Mouse (Mus musculus): ENCODE results near the gene Sh3gl1. TPM values are rescaled to one million over a fixed set of nuclear protein-coding genes. Genes with fewer than 3 reads are reported as not detected.

Gene Sh3gl1
- polyA plus RNA-seq, 1 experiment = 55.5 TPM

GRCm38 (mm10) chr17:56027801-56028441 lies 8.5 kb downstream of the Sh3gl1 start:
- 86% methylated on average over 5 of the region's 5 CpGs for WGBS

DNA sequence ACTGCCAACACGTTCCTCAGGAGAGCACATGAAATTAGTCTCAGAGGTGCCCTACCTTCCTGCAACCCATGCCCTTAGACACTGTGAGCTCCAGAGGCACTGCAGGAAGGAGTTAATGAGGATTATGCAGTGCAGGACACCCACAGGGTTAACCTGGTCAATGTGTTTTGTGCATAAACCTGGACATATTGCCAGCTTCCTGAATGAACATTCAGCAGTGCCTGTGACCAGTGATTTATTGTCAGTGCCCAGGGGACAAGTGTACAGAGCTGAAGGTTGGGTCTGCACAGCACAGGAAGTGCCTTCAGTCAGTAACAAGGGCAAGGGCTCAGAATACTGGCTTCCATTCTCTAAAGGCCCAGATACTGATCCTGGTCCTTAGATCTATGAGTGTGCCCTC lies 9.6 kb downstream of the Sh3gl1 start:
- H3K27ac ChIP-seq (ENCODE audit: control insufficient read depth, insufficient read depth, low read depth, low read length, poor library complexity) = no peak overlapping the region
- WGBS = 33% methylated on average over 1 of the region's 1 CpGs
- peaks cover 18% of the 10 kb centered on the region for H3K4me1 ChIP-seq (ENCODE audit: control insufficient read depth, insufficient read depth, low read length)
- H3K4me3 ChIP-seq (replicated peaks; ENCODE audit: control insufficient read depth, low read depth, low read length) = no peak overlapping the region
- TF ChIP-seq POLR2A (IDR thresholded peaks at IDR 0.05; ENCODE audit: borderline replicate concordance, control insufficient read depth, low read depth, low read length) (no peak), CTCF (IDR thresholded peaks at IDR 0.05; ENCODE audit: control insufficient read depth, insufficient read depth, low read length) (no peak)

More at GRCm38 (mm10) chr17:56027801-56028441, 8.5 kb downstream of the Sh3gl1 start:
- no peak overlapping the region for H3K4me3 ChIP-seq (replicated peaks; ENCODE audit: control insufficient read depth, low read depth, low read length)
- H3K27ac ChIP-seq (ENCODE audit: control insufficient read depth, insufficient read depth, low read depth, low read length, poor library complexity) = no peak overlapping the region
- TF ChIP-seq CTCF (IDR thresholded peaks at IDR 0.05; ENCODE audit: control insufficient read depth, insufficient read depth, low read length) = no peak
- no peak for TF ChIP-seq POLR2A (IDR thresholded peaks at IDR 0.05; ENCODE audit: borderline replicate concordance, control insufficient read depth, low read depth, low read length)
- peaks cover 20% of the 10 kb centered on the region for H3K4me1 ChIP-seq (ENCODE audit: control insufficient read depth, insufficient read depth, low read length)

DNA sequence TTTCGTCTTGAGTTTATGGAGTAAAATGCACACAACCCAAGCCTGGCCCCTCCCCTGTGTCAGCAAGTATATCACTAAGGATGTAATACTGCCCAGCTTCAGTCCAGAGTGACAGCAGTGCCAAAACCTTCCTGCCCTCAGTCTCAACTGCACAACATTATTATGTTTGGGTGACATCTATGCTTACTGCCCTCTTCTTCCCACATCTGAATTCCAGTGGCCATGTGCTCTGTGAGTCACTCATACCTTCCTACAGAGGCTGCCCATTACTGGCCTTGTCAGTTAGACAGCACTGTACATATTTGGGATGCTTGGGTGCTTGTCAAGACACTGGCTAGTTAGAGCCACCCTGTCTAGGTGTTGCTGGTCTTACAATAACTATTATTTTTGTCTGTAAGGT lies 10.1 kb downstream of the Sh3gl1 start:
- 78% methylated on average over 1 of the region's 1 CpGs for WGBS
- peaks cover 20% of the 10 kb centered on the region for H3K4me1 ChIP-seq (ENCODE audit: control insufficient read depth, insufficient read depth, low read length)
- no peak overlapping the region for H3K4me3 ChIP-seq (replicated peaks; ENCODE audit: control insufficient read depth, low read depth, low read length)
- no peak overlapping the region for H3K27ac ChIP-seq (ENCODE audit: control insufficient read depth, insufficient read depth, low read depth, low read length, poor library complexity)
- no peak for TF ChIP-seq CTCF (IDR thresholded peaks at IDR 0.05; ENCODE audit: control insufficient read depth, insufficient read depth, low read length)
- TF ChIP-seq POLR2A (IDR thresholded peaks at IDR 0.05; ENCODE audit: borderline replicate concordance, control insufficient read depth, low read depth, low read length) = no peak

GRCm38 (mm10) chr17:56024931-56025330 lies 11.5 kb downstream of the Sh3gl1 start:
- TF ChIP-seq POLR2A (IDR thresholded peaks at IDR 0.05; ENCODE audit: borderline replicate concordance, control insufficient read depth, low read depth, low read length) (no peak), CTCF (IDR thresholded peaks at IDR 0.05; ENCODE audit: control insufficient read depth, insufficient read depth, low read length) (no peak)
- 72% methylated on average over 5 of the region's 5 CpGs for WGBS
- H3K27ac ChIP-seq (ENCODE audit: control insufficient read depth, insufficient read depth, low read depth, low read length, poor library complexity) = no peak overlapping the region
- H3K4me1 ChIP-seq (ENCODE audit: control insufficient read depth, insufficient read depth, low read length) = peaks cover 19% of the 10 kb centered on the region
- H3K4me3 ChIP-seq (replicated peaks; ENCODE audit: control insufficient read depth, low read depth, low read length) = no peak overlapping the region

DNA sequence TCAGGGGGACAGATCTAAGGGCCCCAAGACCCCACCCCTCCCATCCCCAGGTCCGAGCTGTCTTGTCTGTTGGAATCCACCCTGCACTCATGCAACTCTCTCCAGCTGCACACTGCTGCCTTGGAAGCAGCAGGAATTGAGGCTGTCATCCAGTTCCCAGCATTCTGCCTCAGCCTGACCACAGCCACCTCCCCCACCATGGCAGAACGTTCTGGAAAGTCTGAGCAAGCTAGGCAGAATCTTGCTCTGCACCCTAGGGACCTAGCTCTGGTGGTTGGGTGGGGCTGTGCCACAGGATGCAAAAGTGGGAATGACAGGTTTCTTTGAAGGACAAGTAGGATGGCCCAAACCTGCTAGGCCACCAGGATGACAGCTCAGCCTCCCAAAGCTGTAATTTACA lies 12.0 kb downstream of the Sh3gl1 start:
- Histone ChIP-seq H3K4me1 (ENCODE audit: control insufficient read depth, insufficient read depth, low read length) (peaks cover 19% of the 10 kb centered on the region), H3K27ac (ENCODE audit: control insufficient read depth, insufficient read depth, low read depth, low read length, poor library complexity) (no peak overlapping the region), H3K4me3 (replicated peaks; ENCODE audit: control insufficient read depth, low read depth, low read length) (no peak overlapping the region)
- TF ChIP-seq CTCF (IDR thresholded peaks at IDR 0.05; ENCODE audit: control insufficient read depth, insufficient read depth, low read length) (no peak), POLR2A (IDR thresholded peaks at IDR 0.05; ENCODE audit: borderline replicate concordance, control insufficient read depth, low read depth, low read length) (no peak)
- 49% methylated on average over 2 of the region's 2 CpGs for WGBS

GRCm38 (mm10) chr17:56023386-56023785 lies 13.0 kb downstream of the Sh3gl1 start:
- Histone ChIP-seq H3K4me3 (replicated peaks; ENCODE audit: control insufficient read depth, low read depth, low read length) (no peak overlapping the region), H3K27ac (ENCODE audit: control insufficient read depth, insufficient read depth, low read depth, low read length, poor library complexity) (peak overlapping the region; percentile 3; the same call in 1 of the 2 replicates), H3K4me1 (ENCODE audit: control insufficient read depth, insufficient read depth, low read length) (peaks cover 19% of the 10 kb centered on the region)
- 10% methylated on average over 5 of the region's 5 CpGs for WGBS
- TF ChIP-seq CTCF (IDR thresholded peaks at IDR 0.05; ENCODE audit: control insufficient read depth, insufficient read depth, low read length) = no peak
- TF ChIP-seq POLR2A (IDR thresholded peaks at IDR 0.05; ENCODE audit: borderline replicate concordance, control insufficient read depth, low read depth, low read length) = no peak

GRCm38 (mm10) chr17:56022989-56023290 lies 13.5 kb downstream of the Sh3gl1 start:
- H3K4me1 ChIP-seq (ENCODE audit: control insufficient read depth, insufficient read depth, low read length) = peaks cover 20% of the 10 kb centered on the region
- H3K4me3 ChIP-seq (replicated peaks; ENCODE audit: control insufficient read depth, low read depth, low read length) = no peak overlapping the region
- H3K27ac ChIP-seq (ENCODE audit: control insufficient read depth, insufficient read depth, low read depth, low read length, poor library complexity) = no peak overlapping the region
- TF ChIP-seq POLR2A (IDR thresholded peaks at IDR 0.05; ENCODE audit: borderline replicate concordance, control insufficient read depth, low read depth, low read length) (no peak), CTCF (IDR thresholded peaks at IDR 0.05; ENCODE audit: control insufficient read depth, insufficient read depth, low read length) (no peak)
- 80% methylated on average over 4 of the region's 4 CpGs for WGBS

DNA sequence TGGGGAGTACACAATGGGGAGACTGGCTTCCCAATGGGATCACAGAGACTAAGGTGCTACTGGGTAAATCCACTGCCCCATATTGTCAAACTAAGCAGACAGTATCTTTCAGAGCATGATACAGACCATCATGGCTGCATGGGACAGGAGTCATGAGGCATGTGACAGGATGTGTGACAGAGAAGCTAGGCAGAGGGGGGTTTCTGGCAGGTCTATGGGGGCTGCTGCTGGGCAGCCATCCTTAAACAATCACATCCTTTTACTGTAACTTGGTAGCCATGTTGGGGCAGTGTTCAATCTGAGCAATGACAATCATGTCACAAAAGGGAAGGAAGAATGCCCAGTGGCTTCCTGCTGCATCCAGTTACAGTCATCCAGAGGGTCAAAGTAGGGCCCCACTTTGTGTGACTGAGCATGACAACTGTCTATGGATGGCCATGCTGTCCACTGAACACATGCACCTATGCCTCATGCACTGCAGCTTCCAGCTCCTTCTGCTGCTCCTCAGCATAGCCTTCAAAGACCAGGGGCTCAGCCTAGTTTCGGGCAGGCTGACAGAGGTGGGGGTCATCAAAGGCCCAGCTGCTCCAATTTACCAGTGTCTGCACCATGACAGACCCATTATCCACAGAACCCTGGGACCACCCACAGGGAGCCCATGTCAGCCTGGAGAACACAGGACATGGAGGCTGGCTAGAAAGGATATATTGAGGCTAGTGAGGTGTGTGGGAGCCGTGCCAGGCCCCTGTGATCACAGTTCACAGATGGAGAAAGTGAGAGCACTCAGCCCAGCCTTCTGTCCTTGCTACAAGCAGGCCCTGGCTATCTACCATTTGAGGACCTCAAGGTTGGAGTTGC lies 14.1 kb downstream of the Sh3gl1 start:
- peaks cover 20% of the 10 kb centered on the region for H3K4me1 ChIP-seq (ENCODE audit: control insufficient read depth, insufficient read depth, low read length)
- H3K4me3 ChIP-seq (replicated peaks; ENCODE audit: control insufficient read depth, low read depth, low read length) = no peak overlapping the region
- WGBS = 83% methylated on average over 2 of the region's 2 CpGs
- no peak overlapping the region for H3K27ac ChIP-seq (ENCODE audit: control insufficient read depth, insufficient read depth, low read depth, low read length, poor library complexity)
- TF ChIP-seq CTCF (IDR thresholded peaks at IDR 0.05; ENCODE audit: control insufficient read depth, insufficient read depth, low read length) (no peak), POLR2A (IDR thresholded peaks at IDR 0.05; ENCODE audit: borderline replicate concordance, control insufficient read depth, low read depth, low read length) (no peak)

Data from bone marrow, adult 2 months (tissue).